Mouse (Mus musculus) cortical plate, adult 2 months (tissue): ENCODE data around the gene Olfr398.

ENCODE experiments used
- CTCF ChIP-seq: fragments of 200-500 bp; IDR thresholded peaks from 2 replicates; pipeline ENCODE4 v1.5.1; 2011; ENCODE audit warnings: mild to moderate bottlenecking, control low read depth, low read length; ENCODE audit not compliant: insufficient read depth; ENCODE audit errors: extremely low read depth
- POLR2A ChIP-seq: fragments of 200-500 bp; IDR thresholded peaks from 2 replicates; pipeline ENCODE4 v1.6.1; 2011; ENCODE audit warnings: mild to moderate bottlenecking, low read length, control low read depth; ENCODE audit not compliant: insufficient read depth; ENCODE audit errors: extremely low read depth

- no peak for TF ChIP-seq CTCF
- TF ChIP-seq POLR2A, result no peak
These were observed at the start of gene Olfr398 for GRCm38 (mm10) chr11:73990307-73990706.
